Mouse (Mus musculus) CD4-positive, CD25-positive, alpha-beta regulatory T cell, adult 9 weeks (primary cell): ENCODE results near the gene Klk1b5. TPM values are rescaled to one million over a fixed set of nuclear protein-coding genes. Genes with fewer than 3 reads are reported as not detected.

Experiments
- polyA plus RNA-seq: library from polyadenylated mRNA; unstranded; fragments of 100-300 nt; shearing (Covaris generic); gene quantifications from one replicate; pipeline ENCODE4 v1.2.1, GENCODE M21; 2017

The Klk1b5 gene
- not detected for polyA plus RNA-seq

DNA sequence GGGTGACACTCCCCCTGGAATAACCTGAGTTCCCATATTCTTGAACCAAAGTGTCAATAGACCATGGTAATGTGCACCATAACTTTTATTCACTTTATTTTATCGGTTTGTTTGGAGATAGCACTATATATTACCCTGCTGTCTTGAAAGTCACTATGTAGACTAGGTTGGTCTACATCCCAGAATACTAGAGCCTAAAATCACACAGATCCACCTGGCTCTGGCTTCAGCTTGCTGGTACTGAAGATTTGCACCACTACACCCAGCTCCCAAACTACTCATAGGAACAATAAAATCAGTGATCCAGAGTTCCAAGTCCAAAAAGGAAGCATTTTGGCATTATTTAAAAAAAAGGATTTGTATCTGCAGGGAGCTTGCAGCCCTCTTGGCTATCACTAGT lies at the start of gene Klk1b5:
Gene Klk1b5 (plus strand): TSS at position 301 of the 400 bp plus-strand sequence.

GRCm38 (mm10) chr7:44187936-44188335 lies 27.8 kb upstream of the Klk1b5 start, which contains the start of gene Klk1b24:
Gene Klk1b24, plus strand, starts transcription at chr7:44188236.

DNA sequence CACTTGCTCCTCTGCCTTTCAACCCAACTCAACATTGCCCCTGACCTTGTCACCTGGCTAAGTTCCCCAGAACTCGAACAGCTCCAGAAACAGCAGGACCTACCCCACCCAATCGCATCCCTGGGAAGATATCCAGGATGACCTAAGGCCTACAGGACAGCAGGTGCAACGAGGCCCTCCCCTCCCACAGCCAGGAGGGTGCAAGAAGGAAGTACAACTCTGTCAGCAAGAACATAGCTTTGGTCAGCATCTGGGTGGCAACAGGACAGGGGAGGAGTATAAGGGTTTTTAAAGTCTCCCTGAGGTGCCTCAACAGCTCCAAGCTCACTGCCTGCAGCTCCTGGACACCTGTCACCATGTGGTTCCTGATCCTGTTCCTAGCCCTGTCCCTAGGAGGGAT lies 17.9 kb upstream of the Klk1b5 start, which contains the start of gene Klk1b3:
Gene Klk1b3 (plus strand): TSS at position 301 of the 400 bp plus-strand sequence.

DNA sequence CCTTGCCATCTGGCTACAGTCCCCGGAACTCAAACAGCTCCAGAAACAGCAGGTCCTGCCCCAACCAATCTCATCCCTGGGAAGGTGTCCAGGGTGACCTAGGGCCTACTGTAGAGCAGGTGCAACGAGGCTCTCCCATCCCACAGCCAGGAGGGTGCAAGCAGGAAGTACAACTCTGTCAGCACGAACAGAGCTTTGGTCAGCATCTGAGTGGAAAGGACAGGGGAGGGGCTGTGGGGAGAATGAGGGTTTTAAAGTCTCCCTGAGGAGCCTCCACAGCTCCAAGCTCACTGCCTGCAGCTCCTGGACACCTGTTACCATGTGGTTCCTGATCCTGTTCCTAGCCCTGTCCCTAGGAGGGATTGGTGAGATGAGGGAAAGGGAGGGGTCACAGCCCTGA lies 8.6 kb upstream of the Klk1b5 start, which contains the start of gene Klk1b4:
Gene Klk1b4 (plus strand): TSS at position 301 of the 400 bp plus-strand sequence.

GRCm38 (mm10) chr7:44225076-44225475 lies 9.3 kb downstream of the Klk1b5 start, which contains the start of gene Klk1:
Gene Klk1, plus strand, starts transcription at chr7:44225360.

DNA sequence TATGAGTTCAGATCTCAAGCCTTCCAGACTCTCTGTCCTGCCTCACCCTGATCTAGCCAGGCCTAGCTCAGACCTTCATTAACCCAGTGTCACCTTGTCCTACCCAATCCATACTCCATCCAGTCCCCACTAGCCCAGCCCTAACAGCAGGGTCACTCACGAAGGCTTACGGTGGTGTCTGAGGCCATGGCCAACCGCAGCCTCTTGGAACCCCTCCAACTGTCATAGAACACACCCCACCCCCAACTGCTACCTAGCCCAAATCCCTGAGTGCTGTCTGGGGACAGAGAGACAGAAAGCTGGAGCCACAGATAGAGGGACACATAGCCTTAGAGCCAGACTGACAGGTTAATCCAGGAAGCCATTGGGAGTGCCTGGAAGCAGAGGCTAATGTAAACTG lies 20.2 kb downstream of the Klk1b5 start, which contains the start of gene Gm36864:
Gene Gm36864 (plus strand): TSS at position 269 of the 400 bp plus-strand sequence.

DNA sequence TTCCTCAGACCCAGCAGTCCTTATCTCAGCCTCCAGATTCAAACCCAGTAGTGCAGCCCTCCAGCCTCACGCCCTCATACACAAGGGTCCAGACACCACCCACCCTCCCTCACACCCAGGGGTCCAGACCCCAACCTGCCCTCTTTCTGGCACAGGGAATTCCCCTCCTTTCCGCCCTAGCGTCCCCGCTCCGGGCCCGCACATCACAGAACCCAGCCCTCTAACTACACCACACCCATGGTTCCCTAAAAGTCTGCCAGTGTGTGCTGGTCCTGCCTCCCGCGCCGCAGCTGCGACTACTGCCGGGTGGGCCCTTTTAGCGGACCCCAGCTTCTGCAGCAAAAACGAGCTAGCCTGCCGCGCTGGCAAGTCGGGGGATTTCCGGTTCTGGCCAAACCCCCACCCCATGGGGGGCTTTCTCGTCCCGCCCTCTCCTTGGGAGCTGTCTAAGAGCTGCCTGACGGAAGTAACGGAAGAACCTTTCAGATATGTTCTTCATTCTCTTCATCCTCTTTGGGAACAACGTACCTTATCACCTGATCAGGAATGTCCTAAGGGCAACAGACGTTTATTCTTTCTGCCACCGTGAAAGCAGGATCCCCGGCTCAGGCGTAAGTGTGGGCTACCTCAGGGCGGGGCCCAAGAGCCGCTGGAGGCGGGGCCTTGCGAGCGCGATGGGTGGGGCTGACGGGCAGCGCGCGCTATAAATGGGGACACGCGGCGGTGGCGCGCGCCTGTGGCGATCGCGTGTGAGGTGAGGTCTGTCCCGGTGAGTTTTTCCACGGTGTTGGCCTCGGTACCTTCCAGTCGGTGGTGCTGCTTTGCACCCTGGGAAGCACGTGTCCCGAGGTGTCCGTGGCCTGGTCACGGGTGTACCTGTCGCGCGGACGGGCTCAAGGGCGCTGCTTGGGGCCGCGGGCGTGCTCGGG lies 30.6 kb downstream of the Klk1b5 start, which contains the start of the genes 1700028J19Rik and 2410002F23Rik:
Gene 1700028J19Rik (minus strand): TSS at position 641 of the 929 bp plus-strand sequence.
Gene 2410002F23Rik (plus strand): TSS at position 668 of the 929 bp plus-strand sequence.

GRCm38 (mm10) chr7:44257278-44257677 lies 41.5 kb downstream of the Klk1b5 start, which contains the start of gene Acp4:
Gene Acp4, minus strand, starts transcription at chr7:44257378.

GRCm38 (mm10) chr7:44261147-44261546 lies 45.4 kb downstream of the Klk1b5 start, which contains the start of gene Gm15517:
Gene Gm15517, plus strand, starts transcription at chr7:44261447.

Other genes with a start within 250 kb of the Klk1b5 start
- gene Klk1b1, start 249.2 kb upstream of the Klk1b5 start, polyA plus RNA-seq, result not detected
- 1.1 TPM for gene Klk1b9, start 239.9 kb upstream of the Klk1b5 start, polyA plus RNA-seq
- not detected for gene Klk1b11, start 220.1 kb upstream of the Klk1b5 start, polyA plus RNA-seq
- gene Klk1b26, start 203.8 kb upstream of the Klk1b5 start, polyA plus RNA-seq, result not detected
- gene Klk1b27, start 163.7 kb upstream of the Klk1b5 start, polyA plus RNA-seq, result 2.8 TPM
- gene Klk1b21, start 113.6 kb upstream of the Klk1b5 start, polyA plus RNA-seq, result not detected
- not detected for gene Klk1b22, start 103.3 kb upstream of the Klk1b5 start, polyA plus RNA-seq
- gene Klk1b16, start 79.2 kb upstream of the Klk1b5 start, polyA plus RNA-seq, result not detected
- not detected for gene Klk1b24, start 27.7 kb upstream of the Klk1b5 start, polyA plus RNA-seq
- gene Klk1b3, start 17.8 kb upstream of the Klk1b5 start, polyA plus RNA-seq, result not detected
- not detected for gene Klk1b4, start 8.5 kb upstream of the Klk1b5 start, polyA plus RNA-seq
- gene Klk1, start 9.4 kb downstream of the Klk1b5 start, polyA plus RNA-seq, result 0.40 TPM
- not detected for gene Gm36864, start 20.2 kb downstream of the Klk1b5 start, polyA plus RNA-seq
- 1.8 TPM for gene 1700028J19Rik, start 30.8 kb downstream of the Klk1b5 start, polyA plus RNA-seq
- 202 TPM for gene 2410002F23Rik, start 30.8 kb downstream of the Klk1b5 start, polyA plus RNA-seq
- not detected for gene Acp4, start 41.4 kb downstream of the Klk1b5 start, polyA plus RNA-seq
- not detected for gene Gm15517, start 45.5 kb downstream of the Klk1b5 start, polyA plus RNA-seq
- 0.21 TPM for gene Clec11a, start 91.0 kb downstream of the Klk1b5 start, polyA plus RNA-seq
- 0.11 TPM for gene Shank1, start 94.3 kb downstream of the Klk1b5 start, polyA plus RNA-seq
- gene Syt3, start 168.2 kb downstream of the Klk1b5 start, polyA plus RNA-seq, result 0.10 TPM
- 0.38 TPM for gene 1700008O03Rik, start 169.9 kb downstream of the Klk1b5 start, polyA plus RNA-seq
- not detected for gene Lrrc4b, start 213.1 kb downstream of the Klk1b5 start, polyA plus RNA-seq
- gene Aspdh, start 249.4 kb downstream of the Klk1b5 start, polyA plus RNA-seq, result not detected